Mouse (Mus musculus) embryonic facial prominence, embryonic 10.5 days (tissue): Measurements from ENCODE around the gene Cpa3. TPM values are rescaled to one million over a fixed set of nuclear protein-coding genes. Genes with fewer than 3 reads are reported as not detected.

ENCODE experiments used
- DNase-seq: peaks from one replicate; pipeline ENCODE4 v3.0.0-alpha.2; 2017; ENCODE audit warnings: low spot score
- H3K27ac ChIP-seq: fragments of 300-500 bp; sonication (generic); replicated peaks from 2 replicates; pipeline ENCODE4 v1.5.1; 2016; ENCODE audit warnings: mild to moderate bottlenecking
- H3K27me3 ChIP-seq: fragments of 300-500 bp; sonication (generic); replicated peaks from 2 replicates; pipeline ENCODE4 v1.6.1; 2016; ENCODE audit warnings: low read depth, mild to moderate bottlenecking; ENCODE audit not compliant: poor library complexity, severe bottlenecking
- H3K36me3 ChIP-seq: fragments of 300-500 bp; sonication (generic); replicated peaks from 2 replicates; pipeline ENCODE4 v1.6.1; 2016; ENCODE audit warnings: mild to moderate bottlenecking, moderate library complexity
- H3K4me1 ChIP-seq: fragments of 300-500 bp; sonication (generic); 2 replicates; pipeline ENCODE4 v1.6.1; 2016
- H3K4me3 ChIP-seq: fragments of 300-500 bp; sonication (generic); 2 replicates; pipeline ENCODE4 v1.5.1; 2016; ENCODE audit warnings: mild to moderate bottlenecking, moderate library complexity
- H3K9me3 ChIP-seq: fragments of 300-500 bp; sonication (generic); 2 replicates; pipeline ENCODE4 v1.6.1; 2016; ENCODE audit warnings: mild to moderate bottlenecking
- WGBS: fragments of 180-500 bp; shearing (Covaris S2); methylation state at CpG from one replicate; pipeline ENCODE4 v1.1.7; 2016; 5-methylcytosine and 5-hydroxymethylcytosine counted together
- polyA plus RNA-seq: library from polyadenylated mRNA; unstranded; fragments of >200 nt; fragmentation: Nextera tagmentation; extraction: Ambion mirVana; gene quantifications from 2 replicates; pipeline ENCODE4 v1.2.1, GENCODE M21; 2016

Gene Cpa3
- polyA plus RNA-seq: 0.10 TPM in 1 of 2 replicates, not detected in the other

GRCm38 (mm10) chr3:20242050-20242449 is at the start of gene Cpa3:
Cpa3 (minus strand) TSS chr3:20242181.
- no peak for DNase-seq
- Histone ChIP-seq H3K4me3 (no peak within 1 kb of the TSS), H3K27me3 (no peaks in the 10 kb centered on the region), H3K9me3 (no peaks in the 10 kb centered on the region), H3K4me1 (no peaks in the 10 kb centered on the region), H3K27ac (no peak within 1 kb of the TSS), H3K36me3 (no peaks in the 10 kb centered on the region)
- WGBS: 94% methylated on average over 3 of the region's 3 CpGs

DNA sequence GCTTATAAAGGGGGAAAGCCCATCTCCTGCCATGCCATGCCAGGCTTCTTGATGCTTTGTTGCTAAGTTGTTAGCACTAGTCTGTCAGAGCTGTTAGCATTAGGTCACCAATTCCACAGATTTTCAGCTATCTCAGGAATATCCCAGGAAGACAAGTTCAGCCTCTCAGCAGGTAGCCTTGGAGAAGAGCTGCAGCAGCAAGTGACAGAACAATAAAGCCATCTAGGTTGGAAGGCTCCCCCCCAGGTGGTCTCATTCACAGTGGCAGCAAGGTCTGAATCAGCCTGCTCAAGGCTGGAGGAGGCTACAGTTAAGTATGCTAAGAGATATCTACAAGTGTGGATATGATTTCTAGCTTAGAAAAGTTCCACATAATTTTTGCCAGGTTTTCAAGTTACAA is 49.4 kb upstream of the Cpa3 start:
- H3K36me3 ChIP-seq: no peaks in the 10 kb centered on the region
- H3K4me1 ChIP-seq: no peaks in the 10 kb centered on the region
- H3K4me3 ChIP-seq: no peak overlapping the region
- H3K9me3 ChIP-seq: no peaks in the 10 kb centered on the region
- no peaks in the 10 kb centered on the region for H3K27me3 ChIP-seq
- no peak overlapping the region for H3K27ac ChIP-seq
- no peak for DNase-seq

- Histone ChIP-seq H3K36me3 (no peaks in the 10 kb centered on the region), H3K9me3 (no peaks in the 10 kb centered on the region), H3K4me1 (no peaks in the 10 kb centered on the region), H3K27ac (no peak overlapping the region), H3K27me3 (no peaks in the 10 kb centered on the region), H3K4me3 (no peak overlapping the region)
- DNase-seq: no peak
- 92% methylated on average over 2 of the region's 2 CpGs for WGBS
These were observed 46.8 kb upstream of the Cpa3 start for GRCm38 (mm10) chr3:20288761-20289160.

GRCm38 (mm10) chr3:20281796-20282195 is 39.8 kb upstream of the Cpa3 start:
- Histone ChIP-seq H3K9me3 (no peaks in the 10 kb centered on the region), H3K4me1 (no peaks in the 10 kb centered on the region), H3K27ac (no peak overlapping the region), H3K27me3 (no peaks in the 10 kb centered on the region), H3K36me3 (no peaks in the 10 kb centered on the region), H3K4me3 (no peak overlapping the region)
- no peak for DNase-seq
- 71% methylated on average over 1 of the region's 1 CpGs for WGBS

DNA sequence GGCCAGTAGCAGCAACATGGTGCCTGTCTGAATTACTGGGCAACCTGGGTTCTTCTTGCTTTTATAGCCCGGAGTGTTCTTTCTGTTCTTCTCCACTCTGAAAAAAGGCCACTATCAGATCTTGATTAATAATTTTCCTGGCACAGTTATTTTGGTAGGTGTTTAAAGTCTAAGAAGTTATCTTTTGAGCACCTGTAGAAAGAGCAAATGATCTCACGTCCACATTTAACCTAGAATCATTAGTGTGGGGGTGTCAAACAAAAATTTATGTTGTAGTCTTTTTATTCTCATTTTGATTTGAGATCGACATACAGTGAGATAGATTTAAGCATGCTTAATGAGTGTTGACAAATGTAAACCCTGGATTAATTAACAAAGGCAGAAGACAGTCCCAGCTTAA is 33.7 kb upstream of the Cpa3 start, which contains the start of gene Cpb1:
Cpb1 (minus strand) TSS at position 101 of the 400 bp plus-strand sequence.
- no peak for DNase-seq
- Histone ChIP-seq H3K4me1 (peaks cover 2% of the 10 kb centered on the region; the same call in 1 of the 2 replicates), H3K9me3 (no peaks in the 10 kb centered on the region), H3K36me3 (no peaks in the 10 kb centered on the region), H3K4me3 (no peak within 1 kb of the TSS), H3K27me3 (no peaks in the 10 kb centered on the region), H3K27ac (no peak within 1 kb of the TSS)
- WGBS: 86% methylated on average over 3 of the region's 3 CpGs

- Histone ChIP-seq H3K9me3 (no peaks in the 10 kb centered on the region), H3K4me3 (no peak overlapping the region), H3K27ac (no peak overlapping the region), H3K4me1 (no peaks in the 10 kb centered on the region), H3K27me3 (no peaks in the 10 kb centered on the region), H3K36me3 (no peaks in the 10 kb centered on the region)
- 45% methylated on average over 9 of the region's 9 CpGs for WGBS
- DNase-seq: peak; percentile 12
These were observed 12.8 kb upstream of the Cpa3 start for GRCm38 (mm10) chr3:20254566-20255479.

GRCm38 (mm10) chr3:20243913-20244312 is 1.9 kb upstream of the Cpa3 start:
- Histone ChIP-seq H3K27me3 (no peaks in the 10 kb centered on the region), H3K9me3 (no peaks in the 10 kb centered on the region), H3K27ac (no peak overlapping the region), H3K4me3 (no peak overlapping the region), H3K36me3 (no peaks in the 10 kb centered on the region), H3K4me1 (no peaks in the 10 kb centered on the region)
- DNase-seq: no peak
- 90% methylated on average over 1 of the region's 1 CpGs for WGBS

- DNase-seq: no peak
- H3K4me1 ChIP-seq: no peaks in the 10 kb centered on the region
- WGBS: 88% methylated on average over 3 of the region's 3 CpGs
- H3K9me3 ChIP-seq: no peaks in the 10 kb centered on the region
- H3K27me3 ChIP-seq: no peaks in the 10 kb centered on the region
- H3K4me3 ChIP-seq: no peak overlapping the region
- no peak overlapping the region for H3K27ac ChIP-seq
- no peaks in the 10 kb centered on the region for H3K36me3 ChIP-seq
These were observed 2.2 kb downstream of the Cpa3 start for GRCm38 (mm10) chr3:20239741-20240140.

GRCm38 (mm10) chr3:20236965-20237364 is 5.0 kb downstream of the Cpa3 start:
- no peak overlapping the region for H3K27ac ChIP-seq
- H3K4me1 ChIP-seq: no peaks in the 10 kb centered on the region
- H3K4me3 ChIP-seq: no peak overlapping the region
- no peaks in the 10 kb centered on the region for H3K27me3 ChIP-seq
- H3K36me3 ChIP-seq: no peaks in the 10 kb centered on the region
- no peak for DNase-seq
- WGBS: 88% methylated on average over 1 of the region's 1 CpGs
- no peaks in the 10 kb centered on the region for H3K9me3 ChIP-seq

- Histone ChIP-seq H3K9me3 (no peaks in the 10 kb centered on the region), H3K4me1 (no peaks in the 10 kb centered on the region), H3K36me3 (no peaks in the 10 kb centered on the region), H3K27ac (no peak overlapping the region), H3K4me3 (no peak overlapping the region), H3K27me3 (no peaks in the 10 kb centered on the region)
- WGBS: 86% methylated on average over 1 of the region's 1 CpGs
- no peak for DNase-seq
These were observed 13.0 kb downstream of the Cpa3 start for GRCm38 (mm10) chr3:20229027-20229426.

DNA sequence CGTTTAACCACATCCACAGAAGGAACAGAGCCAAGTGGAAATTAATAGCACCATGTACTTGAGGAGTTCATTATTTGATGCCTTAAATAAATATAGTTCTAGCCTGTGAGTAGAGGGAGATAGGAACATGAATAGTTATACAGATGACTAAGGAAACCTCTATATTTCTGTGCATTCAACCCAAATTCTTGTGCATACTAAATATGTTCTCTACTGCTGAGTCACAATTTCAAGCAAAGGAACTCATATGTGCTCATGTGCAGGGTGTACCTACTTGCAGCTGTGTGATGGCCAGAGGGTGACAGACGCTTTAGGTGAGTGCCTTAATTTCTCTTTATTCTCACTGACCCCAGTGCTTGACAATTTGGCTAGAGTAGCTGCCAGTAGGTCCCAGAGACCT is 16.6 kb downstream of the Cpa3 start:
- Histone ChIP-seq H3K27me3 (no peaks in the 10 kb centered on the region), H3K4me1 (no peaks in the 10 kb centered on the region), H3K4me3 (no peak overlapping the region), H3K36me3 (no peaks in the 10 kb centered on the region), H3K9me3 (no peaks in the 10 kb centered on the region), H3K27ac (no peak overlapping the region)
- 85% methylated on average over 2 of the region's 2 CpGs for WGBS
- no peak for DNase-seq

GRCm38 (mm10) chr3:20222926-20223698 is 18.9 kb downstream of the Cpa3 start:
- WGBS: 91% methylated on average over 9 of the region's 9 CpGs
- H3K27ac ChIP-seq: no peak overlapping the region
- no peaks in the 10 kb centered on the region for H3K9me3 ChIP-seq
- H3K4me1 ChIP-seq: no peaks in the 10 kb centered on the region
- no peaks in the 10 kb centered on the region for H3K36me3 ChIP-seq
- no peaks in the 10 kb centered on the region for H3K27me3 ChIP-seq
- no peak for DNase-seq
- H3K4me3 ChIP-seq: no peak overlapping the region

DNA sequence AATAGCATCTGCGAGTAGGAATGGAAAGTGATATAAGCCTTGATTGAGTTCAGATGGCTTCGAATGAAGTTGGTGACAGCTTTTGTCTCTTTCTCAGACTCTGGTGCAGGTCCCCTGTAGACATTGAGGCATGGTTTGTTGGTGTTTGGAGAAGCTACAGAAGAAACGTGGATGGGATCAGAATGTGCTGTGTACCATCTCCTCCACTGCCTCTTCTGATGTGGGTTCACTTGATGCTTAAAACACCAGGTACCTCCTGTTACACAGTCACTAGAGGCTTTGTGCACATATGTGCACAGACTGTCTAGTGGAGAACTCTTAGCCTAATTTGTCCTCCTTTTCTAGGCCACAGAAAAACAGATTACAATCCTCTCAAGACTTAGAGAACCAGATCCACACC is 19.8 kb downstream of the Cpa3 start:
- H3K4me1 ChIP-seq: no peaks in the 10 kb centered on the region
- no peaks in the 10 kb centered on the region for H3K27me3 ChIP-seq
- no peak overlapping the region for H3K4me3 ChIP-seq
- no peak for DNase-seq
- no peak overlapping the region for H3K27ac ChIP-seq
- no peaks in the 10 kb centered on the region for H3K36me3 ChIP-seq
- no peaks in the 10 kb centered on the region for H3K9me3 ChIP-seq
- 76% methylated on average over 3 of the region's 3 CpGs for WGBS
